Mouse (Mus musculus): ENCODE data around the gene Etv4. TPM values are rescaled to one million over a fixed set of nuclear protein-coding genes. Genes with fewer than 3 reads are reported as not detected.
A peak's percentile ranks its signal among the peaks of the same experiment; 100 is the strongest.

Etv4 gene
- 7.5 and 9.8 TPM in 2 replicates for polyA plus RNA-seq (2015; fragmentation: Nextera tagmentation; extraction: Ambion mirVana)

GRCm38 (mm10) chr11:101785143-101785851, at the start of gene Etv4:
Gene Etv4 (minus strand): TSS chr11:101785371.
- peak within 1 kb of the TSS; percentile 57 for H3K9ac ChIP-seq (ENCODE audit: low read depth, low read length)
- H3K4me1 ChIP-seq (ENCODE audit: control insufficient read depth, insufficient read depth, low read length): peaks cover 15% of the 10 kb centered on the region
- H3K4me3 ChIP-seq (ENCODE audit: low read depth, low read length): peak within 1 kb of the TSS; percentile 60
- H3K27ac ChIP-seq (ENCODE audit: low read length): 0 out of 2 replicates have a peak within 1 kb of the TSS, but pooled peaks have one; percentile 47
- peak; percentile 95 for ATAC-seq
- H3K27me3 ChIP-seq (ENCODE audit: control insufficient read depth, insufficient read depth, low read depth, low read length): peaks cover 55% of the 10 kb centered on the region
- H3K9me3 ChIP-seq (replicated peaks; ENCODE audit: control insufficient read depth, low read length, poor library complexity, severe bottlenecking): no peaks in the 10 kb centered on the region
- H3K36me3 ChIP-seq (ENCODE audit: control insufficient read depth, insufficient read depth, low read length): no peaks in the 10 kb centered on the region
- WGBS: 1% methylated on average over 35 of the region's 35 CpGs
- peak within 1 kb of the TSS; percentile 98 for H3K4me2 ChIP-seq (ENCODE audit: low read length)

GRCm38 (mm10) chr11:101832001-101832400, 46.8 kb upstream of the Etv4 start:
- no peak for ATAC-seq
- peak overlapping the region; percentile 43 for H3K27ac ChIP-seq (ENCODE audit: low read length)

GRCm38 (mm10) chr11:101830616-101831015, 45.4 kb upstream of the Etv4 start:
- Histone ChIP-seq H3K4me1 (ENCODE audit: control insufficient read depth, insufficient read depth, low read length) (0 out of 2 replicates have a peak, but pooled peaks cover 5% of the 10 kb centered on the region), H3K27ac (ENCODE audit: low read length) (no peak overlapping the region), H3K9me3 (replicated peaks; ENCODE audit: control insufficient read depth, low read length, poor library complexity, severe bottlenecking) (no peaks in the 10 kb centered on the region), H3K4me3 (ENCODE audit: low read depth, low read length) (no peak overlapping the region), H3K27me3 (ENCODE audit: control insufficient read depth, insufficient read depth, low read depth, low read length) (no peaks in the 10 kb centered on the region), H3K4me2 (ENCODE audit: low read length) (no peak overlapping the region), H3K36me3 (ENCODE audit: control insufficient read depth, insufficient read depth, low read length) (no peaks in the 10 kb centered on the region), H3K9ac (ENCODE audit: low read depth, low read length) (no peak overlapping the region)
- WGBS: 77% methylated on average over 8 of the region's 8 CpGs
- no peak for ATAC-seq

More at GRCm38 (mm10) chr11:101832001-101832400, 46.8 kb upstream of the Etv4 start:
- Histone ChIP-seq H3K9me3 (replicated peaks; ENCODE audit: control insufficient read depth, low read length, poor library complexity, severe bottlenecking) (no peaks in the 10 kb centered on the region), H3K4me3 (ENCODE audit: low read depth, low read length) (no peak overlapping the region), H3K4me1 (ENCODE audit: control insufficient read depth, insufficient read depth, low read length) (0 out of 2 replicates have a peak, but pooled peaks cover 5% of the 10 kb centered on the region), H3K27me3 (ENCODE audit: control insufficient read depth, insufficient read depth, low read depth, low read length) (no peaks in the 10 kb centered on the region), H3K9ac (ENCODE audit: low read depth, low read length) (no peak overlapping the region), H3K4me2 (ENCODE audit: low read length) (no peak overlapping the region), H3K36me3 (ENCODE audit: control insufficient read depth, insufficient read depth, low read length) (no peaks in the 10 kb centered on the region)
- 46% methylated on average over 7 of the region's 7 CpGs for WGBS

- 21% methylated on average over 10 of the region's 10 CpGs for WGBS
- H3K9ac ChIP-seq (ENCODE audit: low read depth, low read length): no peak overlapping the region
- H3K27me3 ChIP-seq (ENCODE audit: control insufficient read depth, insufficient read depth, low read depth, low read length): no peaks in the 10 kb centered on the region
- H3K36me3 ChIP-seq (ENCODE audit: control insufficient read depth, insufficient read depth, low read length): no peaks in the 10 kb centered on the region
- H3K4me2 ChIP-seq (ENCODE audit: low read length): no peak overlapping the region
- no peak for ATAC-seq
- H3K4me1 ChIP-seq (ENCODE audit: control insufficient read depth, insufficient read depth, low read length): 0 out of 2 replicates have a peak, but pooled peaks cover 5% of the 10 kb centered on the region
- no peak overlapping the region for H3K27ac ChIP-seq (ENCODE audit: low read length)
- no peak overlapping the region for H3K4me3 ChIP-seq (ENCODE audit: low read depth, low read length)
- no peaks in the 10 kb centered on the region for H3K9me3 ChIP-seq (replicated peaks; ENCODE audit: control insufficient read depth, low read length, poor library complexity, severe bottlenecking)
These were observed 44.9 kb upstream of the Etv4 start for GRCm38 (mm10) chr11:101830112-101830511.

GRCm38 (mm10) chr11:101828718-101829117, 43.5 kb upstream of the Etv4 start:
- no peaks in the 10 kb centered on the region for H3K36me3 ChIP-seq (ENCODE audit: control insufficient read depth, insufficient read depth, low read length)

GRCm38 (mm10) chr11:101823210-101823609, 38.0 kb upstream of the Etv4 start:
- Histone ChIP-seq H3K4me1 (ENCODE audit: control insufficient read depth, insufficient read depth, low read length) (no peaks in the 10 kb centered on the region), H3K4me2 (ENCODE audit: low read length) (no peak overlapping the region), H3K27me3 (ENCODE audit: control insufficient read depth, insufficient read depth, low read depth, low read length) (no peaks in the 10 kb centered on the region), H3K9me3 (replicated peaks; ENCODE audit: control insufficient read depth, low read length, poor library complexity, severe bottlenecking) (no peaks in the 10 kb centered on the region), H3K9ac (ENCODE audit: low read depth, low read length) (no peak overlapping the region), H3K4me3 (ENCODE audit: low read depth, low read length) (no peak overlapping the region), H3K27ac (ENCODE audit: low read length) (no peak overlapping the region), H3K36me3 (ENCODE audit: control insufficient read depth, insufficient read depth, low read length) (no peaks in the 10 kb centered on the region)
- ATAC-seq: no peak
- WGBS: 65% methylated on average over 3 of the region's 3 CpGs

More at GRCm38 (mm10) chr11:101828718-101829117, 43.5 kb upstream of the Etv4 start:
- Histone ChIP-seq H3K27ac (ENCODE audit: low read length) (no peak overlapping the region), H3K4me1 (ENCODE audit: control insufficient read depth, insufficient read depth, low read length) (0 out of 2 replicates have a peak, but pooled peaks cover 3% of the 10 kb centered on the region), H3K4me3 (ENCODE audit: low read depth, low read length) (no peak overlapping the region), H3K9ac (ENCODE audit: low read depth, low read length) (no peak overlapping the region), H3K9me3 (replicated peaks; ENCODE audit: control insufficient read depth, low read length, poor library complexity, severe bottlenecking) (no peaks in the 10 kb centered on the region), H3K4me2 (ENCODE audit: low read length) (no peak overlapping the region), H3K27me3 (ENCODE audit: control insufficient read depth, insufficient read depth, low read depth, low read length) (no peaks in the 10 kb centered on the region)
- ATAC-seq: no peak
- WGBS: 90% methylated on average over 4 of the region's 4 CpGs

- H3K4me2 ChIP-seq (ENCODE audit: low read length): no peak overlapping the region
- H3K27ac ChIP-seq (ENCODE audit: low read length): no peak overlapping the region
- H3K36me3 ChIP-seq (ENCODE audit: control insufficient read depth, insufficient read depth, low read length): no peaks in the 10 kb centered on the region
- 41% methylated on average over 11 of the region's 11 CpGs for WGBS
- H3K9me3 ChIP-seq (replicated peaks; ENCODE audit: control insufficient read depth, low read length, poor library complexity, severe bottlenecking): no peaks in the 10 kb centered on the region
- no peaks in the 10 kb centered on the region for H3K27me3 ChIP-seq (ENCODE audit: control insufficient read depth, insufficient read depth, low read depth, low read length)
- no peak overlapping the region for H3K4me3 ChIP-seq (ENCODE audit: low read depth, low read length)
- no peak overlapping the region for H3K9ac ChIP-seq (ENCODE audit: low read depth, low read length)
- no peak for ATAC-seq
- H3K4me1 ChIP-seq (ENCODE audit: control insufficient read depth, insufficient read depth, low read length): no peaks in the 10 kb centered on the region
These were observed 35.7 kb upstream of the Etv4 start for GRCm38 (mm10) chr11:101820899-101821298.

GRCm38 (mm10) chr11:101819853-101820252, 34.7 kb upstream of the Etv4 start:
- Histone ChIP-seq H3K27me3 (ENCODE audit: control insufficient read depth, insufficient read depth, low read depth, low read length) (no peaks in the 10 kb centered on the region), H3K4me2 (ENCODE audit: low read length) (no peak overlapping the region), H3K9ac (ENCODE audit: low read depth, low read length) (no peak overlapping the region), H3K9me3 (replicated peaks; ENCODE audit: control insufficient read depth, low read length, poor library complexity, severe bottlenecking) (no peaks in the 10 kb centered on the region), H3K4me1 (ENCODE audit: control insufficient read depth, insufficient read depth, low read length) (no peaks in the 10 kb centered on the region), H3K4me3 (ENCODE audit: low read depth, low read length) (no peak overlapping the region), H3K27ac (ENCODE audit: low read length) (no peak overlapping the region), H3K36me3 (ENCODE audit: control insufficient read depth, insufficient read depth, low read length) (no peaks in the 10 kb centered on the region)
- ATAC-seq: no peak
